Mouse (Mus musculus) embryonic facial prominence, embryonic 14.5 days (tissue): ENCODE measurements at regions not wholly inside any gene's neighbourhood (a gene's known extent, or its start where the extent isn't known, plus 50 kb on each side); places are given as distances from the start of the nearest gene placed in this dataset.

Source experiments
- ATAC-seq: fragments of 200-750 bp; cut with Nextera tagmentation; 2 replicates; pipeline ENCODE4 v1.8.0; 2017; ENCODE audit warnings: low read depth, moderate number of reproducible peaks, moderate TSS enrichment
- DNase-seq: peaks from one replicate; pipeline ENCODE4 v3.0.0-alpha.2; 2015; ENCODE audit warnings: low spot score
- H3K27ac ChIP-seq: fragments of 300-500 bp; sonication (generic); replicated peaks from 2 replicates; pipeline ENCODE4 v1.5.1; 2014; ENCODE audit warnings: low read depth, mild to moderate bottlenecking, low read length, moderate library complexity
- H3K27me3 ChIP-seq: fragments of 300-500 bp; sonication (generic); replicated peaks from 2 replicates; pipeline ENCODE4 v1.6.1; 2014; ENCODE audit warnings: low read length; ENCODE audit not compliant: control insufficient read depth, insufficient read depth
- H3K36me3 ChIP-seq: fragments of 300-500 bp; sonication (generic); 2 replicates; pipeline ENCODE4 v1.6.1; 2014; ENCODE audit warnings: low read length, mixed read lengths; ENCODE audit not compliant: control insufficient read depth, insufficient read depth
- H3K4me1 ChIP-seq: fragments of 300-500 bp; sonication (generic); 2 replicates; pipeline ENCODE4 v1.6.1; 2014; ENCODE audit warnings: antibody characterized with exemption, low read length; ENCODE audit not compliant: control insufficient read depth, insufficient read depth
- H3K4me2 ChIP-seq: fragments of 300-500 bp; sonication (generic); 2 replicates; pipeline ENCODE4 v1.6.1; 2014; ENCODE audit warnings: low read depth, mild to moderate bottlenecking, low read length, moderate library complexity, mixed read lengths
- H3K4me3 ChIP-seq: fragments of 300-500 bp; sonication (generic); 2 replicates; pipeline ENCODE4 v1.5.1; 2014; ENCODE audit warnings: low read depth, mild to moderate bottlenecking, low read length
- H3K9ac ChIP-seq: fragments of 300-500 bp; sonication (generic); 2 replicates; pipeline ENCODE4 v1.6.1; 2014; ENCODE audit warnings: low read depth, mild to moderate bottlenecking, low read length, moderate library complexity, mixed read lengths
- H3K9me3 ChIP-seq: fragments of 300-500 bp; sonication (generic); 2 replicates; pipeline ENCODE4 v1.6.1; 2016; ENCODE audit warnings: low read length; ENCODE audit not compliant: control insufficient read depth
- WGBS: fragments of 180-500 bp; shearing (Covaris S2); extraction: QIAGEN DNeasy Blood & Tissue Kit; methylation state at CpG from one replicate; pipeline ENCODE4 v1.1.7; 2014; 5-methylcytosine and 5-hydroxymethylcytosine counted together

- Histone ChIP-seq H3K36me3 (no peaks in the 10 kb centered on the region), H3K9me3 (no peaks in the 10 kb centered on the region), H3K4me3 (no peak overlapping the region), H3K4me2 (no peak overlapping the region), H3K9ac (no peak overlapping the region), H3K4me1 (no peaks in the 10 kb centered on the region), H3K27ac (no peak overlapping the region), H3K27me3 (no peaks in the 10 kb centered on the region)
- 60% methylated on average over 2 of the region's 2 CpGs for WGBS
- DNase-seq (no peak), ATAC-seq (no peak)
Observed at GRCm38 (mm10) chr2:57496315-57496954, 259.0 kb downstream of the Gpd2 start.

GRCm38 (mm10) chr2:57497933-57498332, 260.5 kb downstream of the Gpd2 start:
- Histone ChIP-seq H3K9ac (no peak overlapping the region), H3K4me2 (no peak overlapping the region), H3K9me3 (no peaks in the 10 kb centered on the region), H3K27me3 (no peaks in the 10 kb centered on the region), H3K36me3 (no peaks in the 10 kb centered on the region), H3K27ac (no peak overlapping the region), H3K4me3 (no peak overlapping the region), H3K4me1 (no peaks in the 10 kb centered on the region)
- DNase-seq (no peak), ATAC-seq (no peak)
- 85% methylated on average over 1 of the region's 1 CpGs for WGBS

GRCm38 (mm10) chr2:57504678-57505077, 267.2 kb downstream of the Gpd2 start:
- H3K36me3 ChIP-seq: no peaks in the 10 kb centered on the region
- no peak for ATAC-seq
- peak; percentile 19 for DNase-seq
- H3K27me3 ChIP-seq: no peaks in the 10 kb centered on the region
- no peak overlapping the region for H3K4me3 ChIP-seq
- H3K4me1 ChIP-seq: no peaks in the 10 kb centered on the region
- H3K4me2 ChIP-seq: no peak overlapping the region
- no peak overlapping the region for H3K9ac ChIP-seq
- WGBS: 47% methylated on average over 2 of the region's 2 CpGs
- no peaks in the 10 kb centered on the region for H3K9me3 ChIP-seq
- H3K27ac ChIP-seq: no peak overlapping the region

GRCm38 (mm10) chr2:57522465-57522864, 285.0 kb downstream of the Gpd2 start:
- H3K27me3 ChIP-seq: no peaks in the 10 kb centered on the region
- no peak for ATAC-seq
- H3K4me3 ChIP-seq: no peak overlapping the region
- 77% methylated on average over 3 of the region's 3 CpGs for WGBS
- DNase-seq: no peak
- no peaks in the 10 kb centered on the region for H3K36me3 ChIP-seq
- no peaks in the 10 kb centered on the region for H3K9me3 ChIP-seq
- no peaks in the 10 kb centered on the region for H3K4me1 ChIP-seq
- no peak overlapping the region for H3K9ac ChIP-seq
- H3K4me2 ChIP-seq: no peak overlapping the region
- no peak overlapping the region for H3K27ac ChIP-seq

GRCm38 (mm10) chr2:57522983-57523382, 285.5 kb downstream of the Gpd2 start:
- no peaks in the 10 kb centered on the region for H3K27me3 ChIP-seq
- WGBS: 59% methylated on average over 8 of the region's 8 CpGs
- no peak overlapping the region for H3K4me2 ChIP-seq
- H3K36me3 ChIP-seq: no peaks in the 10 kb centered on the region
- H3K27ac ChIP-seq: no peak overlapping the region
- no peaks in the 10 kb centered on the region for H3K4me1 ChIP-seq
- no peaks in the 10 kb centered on the region for H3K9me3 ChIP-seq
- no peak overlapping the region for H3K9ac ChIP-seq
- no peak for DNase-seq
- no peak overlapping the region for H3K4me3 ChIP-seq
- no peak for ATAC-seq

GRCm38 (mm10) chr2:57527966-57528365, 290.5 kb downstream of the Gpd2 start:
- no peak for DNase-seq
- 54% methylated on average over 2 of the region's 2 CpGs for WGBS
- Histone ChIP-seq H3K27me3 (no peaks in the 10 kb centered on the region), H3K4me3 (no peak overlapping the region), H3K4me1 (no peaks in the 10 kb centered on the region), H3K9ac (no peak overlapping the region), H3K27ac (no peak overlapping the region), H3K36me3 (no peaks in the 10 kb centered on the region), H3K4me2 (no peak overlapping the region), H3K9me3 (no peaks in the 10 kb centered on the region)
- no peak for ATAC-seq

GRCm38 (mm10) chr2:57539842-57540241, 302.4 kb downstream of the Gpd2 start:
- Histone ChIP-seq H3K4me1 (no peaks in the 10 kb centered on the region), H3K4me2 (no peak overlapping the region), H3K27me3 (no peaks in the 10 kb centered on the region), H3K27ac (no peak overlapping the region), H3K4me3 (no peak overlapping the region), H3K9me3 (no peaks in the 10 kb centered on the region), H3K9ac (no peak overlapping the region), H3K36me3 (no peaks in the 10 kb centered on the region)
- 88% methylated on average over 3 of the region's 3 CpGs for WGBS
- DNase-seq: no peak
- ATAC-seq: no peak

GRCm38 (mm10) chr2:57565258-57565657, 327.8 kb downstream of the Gpd2 start:
- Histone ChIP-seq H3K9me3 (no peaks in the 10 kb centered on the region), H3K27ac (no peak overlapping the region), H3K27me3 (no peaks in the 10 kb centered on the region), H3K9ac (no peak overlapping the region), H3K4me3 (no peak overlapping the region), H3K4me2 (no peak overlapping the region), H3K4me1 (no peaks in the 10 kb centered on the region), H3K36me3 (no peaks in the 10 kb centered on the region)
- 79% methylated on average over 4 of the region's 4 CpGs for WGBS
- DNase-seq (no peak), ATAC-seq (no peak)

GRCm38 (mm10) chr2:57566103-57566502, 328.7 kb downstream of the Gpd2 start:
- WGBS: 83% methylated on average over 4 of the region's 4 CpGs
- Histone ChIP-seq H3K4me3 (no peak overlapping the region), H3K4me2 (no peak overlapping the region), H3K9ac (no peak overlapping the region), H3K9me3 (no peaks in the 10 kb centered on the region), H3K27ac (no peak overlapping the region), H3K4me1 (no peaks in the 10 kb centered on the region), H3K27me3 (no peaks in the 10 kb centered on the region), H3K36me3 (no peaks in the 10 kb centered on the region)
- no peak for ATAC-seq
- no peak for DNase-seq
